Mouse (Mus musculus) intestine, embryonic 14.5 days (tissue): ENCODE measurements around the gene Unc80. TPM values are rescaled to one million over a fixed set of nuclear protein-coding genes. Genes with fewer than 3 reads are reported as not detected.

ENCODE experiments used
- ATAC-seq: fragments of 200-750 bp; cut with Nextera tagmentation; replicated peaks from 2 replicates; pipeline ENCODE4 v1.8.0; 2017; ENCODE audit warnings: low read depth, moderate number of reproducible peaks, moderate TSS enrichment, moderate library complexity; ENCODE audit not compliant: low FRiP score, low TSS enrichment
- DNase-seq: peaks from one replicate; pipeline ENCODE4 v3.0.0-alpha.2; 2018; ENCODE audit warnings: low spot score
- H3K27ac ChIP-seq: fragments of 300-500 bp; sonication (generic); 2 replicates; pipeline ENCODE4 v1.5.1; 2014; ENCODE audit warnings: low read depth, mild to moderate bottlenecking, control low read depth
- H3K27me3 ChIP-seq: fragments of 300-500 bp; sonication (generic); replicated peaks from 2 replicates; pipeline ENCODE4 v1.6.1; 2014; ENCODE audit warnings: low read length, control low read depth; ENCODE audit not compliant: control insufficient read depth, insufficient read depth
- H3K36me3 ChIP-seq: fragments of 300-500 bp; sonication (generic); 2 replicates; pipeline ENCODE4 v1.6.1; 2014; ENCODE audit warnings: low read length, control low read depth; ENCODE audit not compliant: control insufficient read depth, insufficient read depth
- H3K4me1 ChIP-seq: fragments of 300-500 bp; sonication (generic); replicated peaks from 2 replicates; pipeline ENCODE4 v1.6.1; 2014; ENCODE audit warnings: low read length, control low read depth, mixed read lengths; ENCODE audit not compliant: control insufficient read depth, insufficient read depth
- H3K4me2 ChIP-seq: fragments of 300-500 bp; sonication (generic); 2 replicates; pipeline ENCODE4 v1.6.1; 2014; ENCODE audit warnings: low read length
- H3K4me3 ChIP-seq: fragments of 300-500 bp; sonication (generic); 2 replicates; pipeline ENCODE4 v1.5.1; 2014; ENCODE audit warnings: low read depth, low read length, control low read depth, mixed read lengths
- H3K9ac ChIP-seq: fragments of 300-500 bp; sonication (generic); 2 replicates; pipeline ENCODE4 v1.6.1; 2014; ENCODE audit warnings: mild to moderate bottlenecking, low read length
- H3K9me3 ChIP-seq: fragments of 300-500 bp; sonication (generic); 2 replicates; pipeline ENCODE4 v1.6.1; 2016; ENCODE audit warnings: low read length, control low read depth; ENCODE audit not compliant: control insufficient read depth
- WGBS: fragments of 180-500 bp; shearing (Covaris S2); extraction: QIAGEN DNeasy Blood & Tissue Kit; methylation state at CpG from one replicate; pipeline ENCODE4 v1.1.7; 2014; 5-methylcytosine and 5-hydroxymethylcytosine counted together
- polyA plus RNA-seq: library from polyadenylated mRNA; unstranded; fragments of >200 nt; fragmentation: Nextera tagmentation; extraction: Ambion mirVana; gene quantifications from 2 replicates; pipeline ENCODE4 v1.2.1, GENCODE M21; 2014

Gene Unc80
- polyA plus RNA-seq, 1 experiment from 2014 or later, result 0.39 TPM

GRCm38 (mm10) chr1:66655119-66655746 lies 187.1 kb downstream of the Unc80 start:
- Histone ChIP-seq H3K9me3 (no peaks in the 10 kb centered on the region), H3K27me3 (no peaks in the 10 kb centered on the region), H3K27ac (no peak overlapping the region), H3K9ac (no peak overlapping the region), H3K4me1 (no peaks in the 10 kb centered on the region), H3K36me3 (no peaks in the 10 kb centered on the region), H3K4me2 (no peak overlapping the region), H3K4me3 (no peak overlapping the region)
- WGBS, result 56% methylated on average over 4 of the region's 4 CpGs
- ATAC-seq (no peak; the same call in 1 of the 2 replicates), DNase-seq (no peak)

GRCm38 (mm10) chr1:66655747-66656119 lies 187.6 kb downstream of the Unc80 start:
- H3K9me3 ChIP-seq, result no peaks in the 10 kb centered on the region
- H3K36me3 ChIP-seq, result no peaks in the 10 kb centered on the region
- DNase-seq (no peak), ATAC-seq (no peak)
- H3K4me2 ChIP-seq, result no peak overlapping the region
- H3K4me1 ChIP-seq, result no peaks in the 10 kb centered on the region
- H3K27me3 ChIP-seq, result no peaks in the 10 kb centered on the region
- no peak overlapping the region for H3K4me3 ChIP-seq
- no peak overlapping the region for H3K9ac ChIP-seq
- no peak overlapping the region for H3K27ac ChIP-seq

GRCm38 (mm10) chr1:66671475-66671874 lies 203.3 kb downstream of the Unc80 start:
- ATAC-seq (no peak), DNase-seq (no peak)
- Histone ChIP-seq H3K9ac (no peak overlapping the region), H3K4me2 (no peak overlapping the region), H3K36me3 (no peaks in the 10 kb centered on the region), H3K27ac (no peak overlapping the region), H3K9me3 (no peaks in the 10 kb centered on the region), H3K4me1 (no peaks in the 10 kb centered on the region), H3K27me3 (no peaks in the 10 kb centered on the region), H3K4me3 (no peak overlapping the region)
- WGBS, result 74% methylated on average over 7 of the region's 7 CpGs

GRCm38 (mm10) chr1:66672812-66673211 lies 204.6 kb downstream of the Unc80 start:
- H3K36me3 ChIP-seq, result no peaks in the 10 kb centered on the region
- H3K27me3 ChIP-seq, result no peaks in the 10 kb centered on the region
- 88% methylated on average over 7 of the region's 7 CpGs for WGBS
- H3K27ac ChIP-seq, result no peak overlapping the region
- H3K9me3 ChIP-seq, result no peaks in the 10 kb centered on the region
- no peak overlapping the region for H3K4me2 ChIP-seq
- H3K4me3 ChIP-seq, result no peak overlapping the region
- DNase-seq (no peak), ATAC-seq (no peak)
- H3K4me1 ChIP-seq, result no peaks in the 10 kb centered on the region
- no peak overlapping the region for H3K9ac ChIP-seq

- no peak overlapping the region for H3K27ac ChIP-seq
- ATAC-seq (no peak), DNase-seq (no peak)
- H3K4me1 ChIP-seq, result no peaks in the 10 kb centered on the region
- WGBS, result 85% methylated on average over 14 of the region's 14 CpGs
- H3K36me3 ChIP-seq, result no peaks in the 10 kb centered on the region
- H3K4me2 ChIP-seq, result no peak overlapping the region
- no peak overlapping the region for H3K4me3 ChIP-seq
- no peak overlapping the region for H3K9ac ChIP-seq
- no peaks in the 10 kb centered on the region for H3K27me3 ChIP-seq
- H3K9me3 ChIP-seq, result no peaks in the 10 kb centered on the region
Measured at GRCm38 (mm10) chr1:66677928-66678327, 209.8 kb downstream of the Unc80 start.

- H3K4me1 ChIP-seq, result no peaks in the 10 kb centered on the region
- no peak overlapping the region for H3K27ac ChIP-seq
- H3K36me3 ChIP-seq, result no peaks in the 10 kb centered on the region
- ATAC-seq (no peak), DNase-seq (no peak)
- WGBS, result 49% methylated on average over 2 of the region's 2 CpGs
- H3K9ac ChIP-seq, result no peak overlapping the region
- no peaks in the 10 kb centered on the region for H3K9me3 ChIP-seq
- H3K4me3 ChIP-seq, result no peak overlapping the region
- no peak overlapping the region for H3K4me2 ChIP-seq
- H3K27me3 ChIP-seq, result no peaks in the 10 kb centered on the region
Measured at GRCm38 (mm10) chr1:66678662-66679061, 210.5 kb downstream of the Unc80 start.

GRCm38 (mm10) chr1:66682974-66683373 lies 214.8 kb downstream of the Unc80 start:
- 82% methylated on average over 5 of the region's 5 CpGs for WGBS
- H3K4me1 ChIP-seq, result no peaks in the 10 kb centered on the region
- no peak for DNase-seq

GRCm38 (mm10) chr1:66691772-66692171 lies 223.6 kb downstream of the Unc80 start:
- no peaks in the 10 kb centered on the region for H3K4me1 ChIP-seq
- no peak overlapping the region for H3K4me3 ChIP-seq
- H3K27me3 ChIP-seq, result no peaks in the 10 kb centered on the region
- no peak for DNase-seq
- ATAC-seq, result no peak
- no peak overlapping the region for H3K27ac ChIP-seq
- H3K9me3 ChIP-seq, result no peaks in the 10 kb centered on the region
- no peak overlapping the region for H3K4me2 ChIP-seq
- no peaks in the 10 kb centered on the region for H3K36me3 ChIP-seq
- no peak overlapping the region for H3K9ac ChIP-seq
- 71% methylated on average over 3 of the region's 3 CpGs for WGBS

More at GRCm38 (mm10) chr1:66682974-66683373, 214.8 kb downstream of the Unc80 start:
- ATAC-seq, result no peak
- Histone ChIP-seq H3K36me3 (no peaks in the 10 kb centered on the region), H3K9ac (no peak overlapping the region), H3K9me3 (no peaks in the 10 kb centered on the region), H3K27me3 (no peaks in the 10 kb centered on the region), H3K4me2 (no peak overlapping the region), H3K27ac (no peak overlapping the region), H3K4me3 (no peak overlapping the region)

GRCm38 (mm10) chr1:66692308-66692707 lies 224.1 kb downstream of the Unc80 start:
- no peaks in the 10 kb centered on the region for H3K4me1 ChIP-seq
- WGBS, result 72% methylated on average over 1 of the region's 1 CpGs
- no peaks in the 10 kb centered on the region for H3K27me3 ChIP-seq
- ATAC-seq (no peak), DNase-seq (no peak)
- H3K27ac ChIP-seq, result no peak overlapping the region
- H3K9me3 ChIP-seq, result no peaks in the 10 kb centered on the region
- H3K9ac ChIP-seq, result no peak overlapping the region
- H3K4me2 ChIP-seq, result no peak overlapping the region
- no peaks in the 10 kb centered on the region for H3K36me3 ChIP-seq
- no peak overlapping the region for H3K4me3 ChIP-seq
